Mouse (Mus musculus) heart, postnatal 4 days (tissue): ENCODE data around the gene Bclaf3. TPM values are rescaled to one million over a fixed set of nuclear protein-coding genes. Genes with fewer than 3 reads are reported as not detected.
A peak's percentile ranks its signal among the peaks of the same experiment; 100 is the strongest.

Source experiments
- DNase-seq: peaks from one replicate; pipeline ENCODE4 v3.0.0; 2021
- total RNA-seq, 2 experiments: library from RNA; stranded (reverse); gene quantifications; 2 replicates each; pipeline ENCODE4 v1.2.3; 2021

Bclaf3 gene
- total RNA-seq, 2 experiments from 2014 or later = 7.8 to 8.3 TPM

GRCm38 (mm10) chrX:159627588-159628566 lies 101.4 kb downstream of the Bclaf3 start:
- peak; percentile 40 for DNase-seq

DNA sequence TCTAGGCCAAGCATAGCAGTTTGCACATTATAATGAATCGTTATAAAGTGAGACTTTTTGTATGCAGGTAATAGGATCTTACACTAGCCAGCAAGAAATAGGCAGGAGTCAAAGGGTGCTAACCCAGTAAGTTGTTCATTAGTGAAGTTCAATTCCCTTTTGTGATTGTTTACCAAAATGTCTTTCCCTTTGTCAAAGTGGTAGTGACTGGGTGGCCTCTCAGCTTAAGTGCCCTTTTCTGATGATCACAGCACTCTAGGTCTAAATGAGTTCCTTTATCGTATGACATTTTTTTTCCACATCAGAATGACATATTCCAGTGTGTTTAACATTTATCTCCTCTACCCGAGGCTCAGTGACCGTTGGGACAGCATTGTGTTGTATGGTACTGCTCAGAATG lies 102.1 kb downstream of the Bclaf3 start:
- DNase-seq = no peak

GRCm38 (mm10) chrX:159629203-159629602 lies 102.7 kb downstream of the Bclaf3 start:
- no peak for DNase-seq

GRCm38 (mm10) chrX:159638500-159639227 lies 112.2 kb downstream of the Bclaf3 start:
- no peak for DNase-seq

DNA sequence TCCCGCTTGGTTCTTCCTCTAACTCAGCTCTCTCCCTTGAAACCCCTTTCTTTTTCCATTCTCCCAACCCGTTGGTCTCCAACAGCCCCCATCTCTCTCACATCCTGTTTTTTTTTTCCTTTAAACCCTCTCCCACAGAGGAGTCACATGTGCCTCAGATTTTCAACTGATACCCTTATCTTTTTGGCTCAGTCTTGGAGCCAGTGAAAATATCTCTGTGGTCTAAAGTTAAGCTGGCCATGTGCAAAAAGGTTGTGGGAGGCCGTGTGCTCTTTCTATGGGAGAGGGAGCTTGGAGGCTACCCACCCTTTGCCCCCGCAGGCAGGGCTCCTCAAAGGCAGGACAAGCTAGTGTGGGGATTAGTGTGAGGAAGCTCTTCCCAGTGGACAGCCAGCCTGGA lies 113.5 kb downstream of the Bclaf3 start:
- no peak for DNase-seq

Other genes starting within 250 kb of the Bclaf3 start
- 100 to 1,000 TPM; 103 to 114 TPM for gene Eif1ax, start 154.5 kb upstream of the Bclaf3 start, total RNA-seq
- gene Map7d2, start 112.1 kb upstream of the Bclaf3 start, total RNA-seq = under 1 TPM; 0.86 to 0.95 TPM
- gene Sh3kbp1, start 100.6 kb downstream of the Bclaf3 start, total RNA-seq = 100 to 1,000 TPM; 279 to 282 TPM